Mouse (Mus musculus): ENCODE data around the gene Teddm2.
"Not testable (repeated sequence)": the region's sequence is repeated elsewhere in the genome, so short reads cannot be mapped to it uniquely, and the experiment has no call there.

Teddm2 gene

GRCm38 (mm10) chr1:153904236-153904635, 4.2 kb upstream of the Teddm2 start:
- DNase-seq (ENCODE audit: low spot score), result no peak

- no peak for DNase-seq (ENCODE audit: low spot score)
Measured at GRCm38 (mm10) chr1:153903006-153903405, 3.0 kb upstream of the Teddm2 start.

- peak; percentile 32 for DNase-seq (ENCODE audit: low spot score)
Measured at GRCm38 (mm10) chr1:153900860-153901730, 1.1 kb upstream of the Teddm2 start.

GRCm38 (mm10) chr1:153900381-153900780, 353 bp upstream of the Teddm2 start:
- peak; percentile 62 for DNase-seq (ENCODE audit: low spot score)

- DNase-seq (ENCODE audit: low spot score), result no peak
Measured at GRCm38 (mm10) chr1:153898989-153899730, 868 bp downstream of the Teddm2 start.

DNA sequence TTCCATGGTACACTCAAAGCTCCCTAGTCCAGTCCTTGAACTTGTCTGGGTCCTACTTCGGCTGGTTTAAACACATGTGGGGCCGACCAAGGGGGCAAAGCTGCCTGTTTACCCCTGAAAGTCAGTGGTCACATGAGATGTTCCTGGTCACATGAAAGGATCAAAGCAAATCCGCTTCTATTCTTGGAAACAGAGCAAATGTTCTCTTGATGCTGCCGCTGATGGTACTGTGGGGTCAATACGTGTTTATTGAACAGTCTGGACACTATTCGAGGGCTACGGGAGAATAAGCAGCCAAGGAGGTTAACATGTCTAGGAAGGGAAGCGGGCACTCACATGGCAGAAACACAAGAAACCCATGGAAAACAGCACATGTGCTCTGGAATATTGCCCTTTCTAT, 2.8 kb downstream of the Teddm2 start:
- DNase-seq (ENCODE audit: low spot score), result no peak

- DNase-seq (ENCODE audit: low spot score), result peak; percentile 76
Measured at GRCm38 (mm10) chr1:153894979-153895378, 5.0 kb downstream of the Teddm2 start.

- no peak for DNase-seq (ENCODE audit: low spot score)
Measured at GRCm38 (mm10) chr1:153894201-153894893, 5.7 kb downstream of the Teddm2 start.

- DNase-seq (ENCODE audit: low spot score), result no peak
Measured at GRCm38 (mm10) chr1:153893746-153894145, 6.3 kb downstream of the Teddm2 start.

GRCm38 (mm10) chr1:153891442-153891841, 8.6 kb downstream of the Teddm2 start, which contains the start of gene Teddm1a:
Teddm1a (plus strand) TSS chr1:153891742.
- DNase-seq (ENCODE audit: low spot score), result no peak

DNA sequence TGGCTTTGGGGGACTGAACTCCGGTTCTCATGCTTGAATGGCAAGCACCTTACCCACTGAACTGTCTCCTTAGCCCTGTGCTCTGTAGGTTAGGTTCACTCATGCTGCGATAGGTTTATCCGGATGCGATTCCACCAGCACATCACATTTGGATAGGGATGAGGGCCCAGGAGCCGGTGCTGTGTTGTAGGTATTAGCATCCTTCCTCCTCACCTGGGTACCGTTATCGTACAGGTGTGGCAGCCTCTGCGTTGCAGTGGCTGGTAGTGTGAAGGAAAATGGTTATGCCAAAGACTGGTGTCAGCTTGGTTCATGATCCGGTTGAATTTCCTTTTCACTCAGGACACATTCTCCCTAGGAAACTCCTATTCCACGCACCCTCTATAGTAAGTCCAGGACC, 9.9 kb downstream of the Teddm2 start:
- DNase-seq (ENCODE audit: low spot score), result no peak

- no peak for DNase-seq (ENCODE audit: low spot score)
Measured at GRCm38 (mm10) chr1:153886024-153886633, 13.9 kb downstream of the Teddm2 start.

- DNase-seq (ENCODE audit: low spot score), result not testable (repeated sequence)
Measured at GRCm38 (mm10) chr1:153880391-153880790, 19.6 kb downstream of the Teddm2 start.

DNA sequence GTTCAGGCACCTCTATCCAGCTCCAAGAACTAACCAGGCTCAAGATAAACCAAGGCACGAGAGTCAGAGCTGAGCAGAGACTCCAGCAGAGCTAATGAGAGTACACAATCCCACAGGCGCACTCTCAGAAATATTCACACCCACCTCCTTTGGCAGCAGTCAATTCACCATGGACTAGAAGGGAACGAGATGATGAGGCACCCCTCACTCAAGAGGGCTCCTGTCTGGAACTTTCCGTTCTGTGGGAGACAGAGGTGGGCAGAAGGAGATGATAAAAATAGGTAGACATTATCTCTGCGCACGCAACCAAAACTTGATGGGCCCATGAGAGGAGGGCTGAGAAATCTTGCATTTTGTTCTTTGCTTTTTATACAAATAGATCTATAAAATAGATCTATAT, 26.0 kb downstream of the Teddm2 start, which contains the start of gene Teddm1b:
TSS of gene Teddm1b (plus strand) at position 301 of the 400 bp plus-strand sequence.
- no peak for DNase-seq (ENCODE audit: low spot score)

- no peak for DNase-seq (ENCODE audit: low spot score)
Measured at GRCm38 (mm10) chr1:153855946-153856345, 44.1 kb downstream of the Teddm2 start.

DNA sequence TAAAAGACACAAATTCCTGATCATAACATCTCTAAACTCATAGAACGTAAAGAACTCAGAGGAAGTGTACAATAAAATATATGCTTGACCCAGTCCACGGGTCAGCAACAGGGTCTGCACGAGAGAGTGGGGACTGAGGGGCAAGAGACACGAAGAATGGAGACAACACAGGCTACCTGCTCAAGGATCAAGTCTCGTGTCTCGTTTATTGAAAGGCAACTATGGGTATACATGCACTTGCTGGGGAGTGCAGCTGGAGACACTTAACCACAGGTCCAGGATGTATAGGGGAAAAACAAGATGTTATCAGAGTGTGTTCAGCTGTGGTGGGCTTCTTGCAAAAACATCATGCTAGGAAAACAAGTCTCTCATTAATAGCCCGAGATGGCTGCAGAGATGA, 47.3 kb downstream of the Teddm2 start:
- not testable (repeated sequence) for DNase-seq (ENCODE audit: low spot score)

GRCm38 (mm10) chr1:153846867-153847266, 53.2 kb downstream of the Teddm2 start:
- peak; percentile 47 for DNase-seq (ENCODE audit: low spot score)

DNA sequence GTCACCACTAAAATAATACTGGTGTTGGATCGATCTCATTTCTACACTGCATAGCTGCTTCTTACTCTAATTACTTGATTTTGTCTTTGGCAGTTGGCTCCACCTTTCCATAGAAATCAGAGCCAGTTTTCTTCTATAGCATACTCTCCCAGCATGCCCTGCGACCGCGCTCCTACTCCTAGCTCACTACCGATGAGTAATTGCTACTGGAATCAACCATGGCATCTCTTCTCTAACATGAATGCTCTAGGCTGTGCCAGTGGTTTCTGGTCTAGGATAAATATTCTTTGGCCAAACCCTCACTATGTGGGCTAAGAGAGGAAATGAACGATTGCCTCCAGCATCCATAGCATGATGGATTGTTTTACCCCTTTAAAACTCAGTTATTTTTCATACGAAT, 53.6 kb downstream of the Teddm2 start:
- no peak for DNase-seq (ENCODE audit: low spot score)

- DNase-seq (ENCODE audit: low spot score), result no peak
Measured at GRCm38 (mm10) chr1:153844042-153844441, 56.0 kb downstream of the Teddm2 start, which contains the start of gene Rgsl1. Rgsl1 (minus strand) TSS chr1:153844142.

- DNase-seq (ENCODE audit: low spot score), result no peak
Measured at GRCm38 (mm10) chr1:153842121-153842740, 57.8 kb downstream of the Teddm2 start.

GRCm38 (mm10) chr1:153836036-153836435, 64.0 kb downstream of the Teddm2 start:
- no peak for DNase-seq (ENCODE audit: low spot score)

All from MN1 (cell line).